Mouse (Mus musculus): ENCODE measurements around the gene Slc18b1. TPM values are rescaled to one million over a fixed set of nuclear protein-coding genes. Genes with fewer than 3 reads are reported as not detected.

Gene Slc18b1
- total RNA-seq, 2 experiments from 2014 or later, result 0.18 to 0.37 TPM

- no peak for ATAC-seq (ENCODE audit: poor library complexity, severe bottlenecking)
These were observed 7.9 kb downstream of the Slc18b1 start for GRCm38 (mm10) chr10:23804665-23805064.

GRCm38 (mm10) chr10:23806201-23806600 is 9.4 kb downstream of the Slc18b1 start:
- no peak for ATAC-seq (ENCODE audit: poor library complexity, severe bottlenecking)

DNA sequence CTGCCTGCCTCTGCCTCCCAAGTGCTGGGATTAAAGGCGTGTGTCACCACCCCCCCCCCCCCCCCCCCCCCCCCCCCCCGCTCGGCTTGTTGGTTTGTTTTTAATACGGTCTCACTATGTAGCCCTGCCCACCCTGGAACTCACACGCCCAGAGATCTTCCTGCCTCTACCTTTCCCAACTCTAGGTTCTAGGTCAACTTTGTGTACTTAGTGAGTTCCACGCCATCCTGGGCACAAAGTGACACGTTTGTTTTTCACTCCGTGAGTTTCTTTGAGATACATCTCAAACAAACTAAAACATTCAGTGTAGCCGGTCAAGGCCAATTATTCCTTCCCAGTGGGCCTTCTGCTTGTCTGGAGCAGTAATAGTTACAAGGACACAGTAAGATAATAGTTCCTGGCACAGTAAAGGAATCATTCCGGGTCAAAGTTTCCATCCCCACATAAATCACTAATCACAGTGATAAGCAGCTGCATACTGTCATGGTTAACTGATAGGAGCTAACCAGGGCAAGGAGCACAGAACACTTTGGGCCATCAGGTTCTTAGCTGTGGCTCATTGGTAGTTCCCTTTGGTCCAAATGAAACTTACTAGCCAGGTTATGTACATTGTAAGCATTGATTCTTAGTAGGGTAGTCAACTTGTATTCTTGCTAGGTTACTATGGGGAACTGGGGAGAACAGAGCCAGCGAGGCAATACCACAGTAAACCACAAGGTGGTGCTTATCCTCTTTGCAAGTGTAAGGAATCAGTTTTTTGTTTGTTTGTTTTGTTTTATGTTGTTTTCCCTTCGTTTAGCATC is 15.1 kb downstream of the Slc18b1 start:
- peak; percentile 84 for ATAC-seq (ENCODE audit: poor library complexity, severe bottlenecking)

DNA sequence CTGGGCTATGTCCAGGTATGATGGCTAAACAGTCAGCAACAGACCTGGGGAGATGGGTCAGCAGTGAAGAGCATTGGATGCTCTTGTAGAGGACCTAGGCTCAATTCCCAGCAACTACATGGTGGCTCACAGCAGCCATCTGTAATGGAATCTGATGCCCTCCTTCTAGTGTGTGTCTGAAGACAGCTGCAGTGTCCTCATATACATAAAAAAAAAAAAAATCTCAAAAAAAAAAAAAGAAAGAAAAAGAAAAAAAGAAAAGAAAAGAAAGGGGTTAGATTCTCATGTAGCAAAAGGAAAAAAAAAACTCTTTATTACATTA is 15.6 kb downstream of the Slc18b1 start:
- ATAC-seq (ENCODE audit: poor library complexity, severe bottlenecking), result peak; percentile 16; the same call in 1 of the 2 replicates

DNA sequence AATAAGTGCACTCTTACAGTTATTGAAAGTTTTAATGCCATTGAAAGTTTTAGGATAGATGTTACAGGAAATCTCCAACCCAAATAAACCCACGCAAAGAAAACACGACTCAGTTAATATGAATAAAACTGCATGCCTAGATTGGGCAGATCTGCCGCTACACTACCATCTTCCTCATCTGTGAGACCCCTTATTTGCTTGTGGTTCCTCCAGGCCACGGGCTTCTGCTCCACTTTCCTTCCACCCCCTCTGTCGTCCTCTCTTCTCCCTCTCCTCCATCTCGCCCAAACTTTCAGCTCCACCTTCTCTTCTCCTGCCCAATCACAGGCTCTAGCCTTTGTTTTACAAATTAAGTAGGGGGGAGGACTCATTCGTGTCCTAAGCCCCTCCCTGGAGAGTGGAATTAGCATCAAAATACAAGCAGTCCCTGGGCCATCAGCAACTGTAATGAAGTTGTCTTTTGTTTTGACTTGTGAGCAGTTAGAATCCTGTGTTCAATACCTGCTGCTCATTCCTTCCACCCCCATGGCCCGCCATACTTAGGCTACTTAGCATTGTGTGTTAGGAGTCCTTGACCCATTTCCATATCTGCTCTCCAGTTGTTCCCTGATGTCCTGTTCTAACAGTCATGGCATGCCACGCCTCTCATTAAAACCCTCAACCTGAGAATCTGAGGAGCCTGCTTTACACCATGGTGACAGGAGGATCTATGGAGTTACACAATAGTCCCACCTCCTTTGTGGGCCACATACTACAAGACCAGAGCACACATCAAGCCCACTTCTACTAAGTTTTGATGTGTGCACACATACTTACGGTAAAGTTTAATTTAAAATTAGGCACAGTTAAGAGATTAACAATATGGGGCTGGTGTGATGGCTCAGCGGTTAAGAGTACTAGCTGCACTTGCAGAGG is 16.3 kb downstream of the Slc18b1 start:
- no peak for ATAC-seq (ENCODE audit: poor library complexity, severe bottlenecking)

- ATAC-seq (ENCODE audit: poor library complexity, severe bottlenecking), result peak; percentile 79
These were observed 18.4 kb downstream of the Slc18b1 start for GRCm38 (mm10) chr10:23815168-23815567.

GRCm38 (mm10) chr10:23816241-23816640 is 19.5 kb downstream of the Slc18b1 start:
- no peak for ATAC-seq (ENCODE audit: poor library complexity, severe bottlenecking)

- no peak for ATAC-seq (ENCODE audit: poor library complexity, severe bottlenecking)
These were observed 29.7 kb downstream of the Slc18b1 start for GRCm38 (mm10) chr10:23826516-23826915.

DNA sequence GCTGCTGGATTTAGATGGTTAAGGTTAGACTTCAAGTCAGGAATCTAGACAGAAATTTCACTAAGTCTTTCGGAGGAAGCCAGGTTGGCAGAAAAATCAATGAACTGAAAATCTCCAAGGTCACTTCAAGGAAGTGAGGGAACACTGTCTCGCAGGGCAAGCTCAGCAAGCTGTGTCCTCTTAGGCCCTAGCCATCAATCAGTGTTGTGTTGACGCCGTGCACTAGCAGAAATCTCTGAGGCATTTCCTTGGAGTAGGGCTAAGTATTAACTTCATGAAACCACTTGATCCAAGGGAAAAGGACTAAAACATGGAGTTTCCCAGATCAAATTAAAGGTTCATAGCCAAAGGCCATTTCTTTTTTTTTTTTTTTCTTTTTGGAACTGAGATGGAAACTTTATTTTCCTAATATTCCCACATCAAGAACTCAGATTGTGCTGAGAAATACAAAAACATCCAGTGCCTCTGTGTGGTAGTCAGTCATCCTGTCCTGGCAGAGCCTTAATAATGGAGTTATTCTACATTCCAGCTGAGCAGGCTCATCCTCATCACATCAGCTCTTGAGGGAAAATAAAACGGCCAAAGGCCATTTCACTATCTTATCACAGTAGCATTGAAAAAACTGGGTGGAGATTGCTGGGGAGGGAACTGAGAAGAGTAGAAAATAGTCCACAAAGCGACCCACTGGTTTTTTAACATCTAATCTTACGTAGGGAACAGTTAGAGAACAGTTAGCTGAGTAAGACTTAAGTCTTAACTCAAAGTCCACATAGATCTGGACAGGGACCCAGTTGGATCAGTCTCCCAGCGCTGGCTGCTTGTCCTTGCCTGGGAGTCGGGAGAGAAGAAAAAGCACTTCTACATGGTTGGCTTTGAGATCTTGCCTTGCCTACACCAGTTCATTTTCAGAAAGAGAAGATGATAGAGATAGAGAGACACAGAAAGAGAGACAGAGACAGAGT is 39.5 kb downstream of the Slc18b1 start:
- ATAC-seq (ENCODE audit: poor library complexity, severe bottlenecking), result no peak

- ATAC-seq (ENCODE audit: poor library complexity, severe bottlenecking), result no peak
These were observed 40.3 kb downstream of the Slc18b1 start for GRCm38 (mm10) chr10:23837115-23837514.

DNA sequence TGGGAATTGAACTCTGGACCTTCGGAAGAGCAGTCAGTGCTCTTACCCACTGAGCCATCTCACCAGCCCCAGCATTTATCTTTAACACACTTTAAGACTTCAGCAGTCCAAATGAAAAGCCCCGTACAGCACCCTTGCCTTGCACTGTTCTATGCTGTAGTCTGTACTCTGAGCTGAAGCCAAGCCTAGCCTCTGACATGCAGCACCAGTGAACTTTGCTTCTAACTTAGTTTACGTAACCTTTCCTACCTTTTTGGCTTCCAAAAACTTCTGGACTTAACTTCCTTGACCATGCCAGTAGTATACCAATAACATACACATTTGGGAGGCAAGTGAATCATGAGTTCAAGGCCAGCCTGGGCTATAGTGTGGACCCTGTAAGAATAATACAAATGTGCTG is 42.1 kb downstream of the Slc18b1 start:
- ATAC-seq (ENCODE audit: poor library complexity, severe bottlenecking), result no peak

DNA sequence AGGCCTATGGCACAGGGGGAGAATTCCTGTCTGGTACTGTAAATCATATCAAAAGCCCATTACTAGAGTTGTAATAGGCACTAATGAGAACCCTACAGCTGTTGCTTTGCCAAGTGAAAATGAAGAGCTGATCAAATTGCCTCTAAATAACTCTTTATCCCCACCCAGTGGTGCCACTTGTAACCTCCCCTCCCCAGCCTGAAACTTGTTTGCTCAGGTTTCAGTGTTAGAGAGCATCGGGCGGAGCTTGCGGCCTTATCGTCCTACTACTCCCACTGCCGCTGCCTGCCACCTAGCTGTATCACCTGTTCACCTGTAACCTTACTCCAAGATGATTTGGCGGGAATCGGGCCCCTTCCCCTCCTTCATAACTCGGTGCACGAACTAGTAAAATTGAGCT is 42.6 kb downstream of the Slc18b1 start:
- ATAC-seq (ENCODE audit: poor library complexity, severe bottlenecking), result no peak

DNA sequence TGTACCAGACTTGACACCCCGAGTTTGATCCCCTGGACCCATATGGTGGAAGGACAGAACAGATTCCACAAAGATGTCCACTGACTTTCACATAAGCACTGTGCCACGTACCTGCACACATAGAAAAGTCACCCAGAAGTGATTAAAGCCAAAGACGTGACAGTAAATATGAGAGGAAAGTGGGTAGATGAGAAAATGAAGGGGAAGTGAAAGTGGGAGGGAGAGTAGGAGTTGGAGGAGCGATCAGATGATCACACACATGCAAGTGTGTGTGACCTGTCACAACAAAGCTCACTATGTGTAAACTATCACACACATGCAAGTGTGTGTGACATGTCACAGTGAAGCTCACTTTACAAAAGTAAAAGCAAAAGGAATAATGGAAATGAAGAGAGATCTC is 43.7 kb downstream of the Slc18b1 start:
- peak; percentile 85 for ATAC-seq (ENCODE audit: poor library complexity, severe bottlenecking)

- peak; percentile 98 for ATAC-seq (ENCODE audit: poor library complexity, severe bottlenecking)
These were observed 54.6 kb downstream of the Slc18b1 start, which contains the start of gene Vnn3 for GRCm38 (mm10) chr10:23851228-23851912. TSS of gene Vnn3 (plus strand) at chr10:23851462.

DNA sequence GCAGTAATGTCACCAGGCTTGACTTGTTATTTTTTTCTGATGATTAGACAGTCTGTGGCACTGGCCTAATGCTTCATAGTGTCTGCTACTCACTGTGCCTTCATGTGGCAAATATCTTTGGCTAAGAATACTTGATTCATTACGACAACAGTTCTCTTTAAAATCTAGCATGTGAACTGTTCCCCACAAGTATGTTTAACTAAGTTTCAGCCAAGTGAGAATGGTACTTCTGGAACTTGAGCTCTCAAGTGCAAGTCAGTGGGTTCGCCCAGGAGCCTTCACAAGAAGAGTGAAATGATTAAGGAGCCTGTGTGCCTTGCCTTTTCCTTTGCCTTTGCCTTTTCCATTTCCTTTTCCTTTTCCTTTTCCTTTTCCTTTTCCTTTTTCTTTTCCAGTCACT is 55.3 kb downstream of the Slc18b1 start:
- no peak for ATAC-seq (ENCODE audit: poor library complexity, severe bottlenecking)

DNA sequence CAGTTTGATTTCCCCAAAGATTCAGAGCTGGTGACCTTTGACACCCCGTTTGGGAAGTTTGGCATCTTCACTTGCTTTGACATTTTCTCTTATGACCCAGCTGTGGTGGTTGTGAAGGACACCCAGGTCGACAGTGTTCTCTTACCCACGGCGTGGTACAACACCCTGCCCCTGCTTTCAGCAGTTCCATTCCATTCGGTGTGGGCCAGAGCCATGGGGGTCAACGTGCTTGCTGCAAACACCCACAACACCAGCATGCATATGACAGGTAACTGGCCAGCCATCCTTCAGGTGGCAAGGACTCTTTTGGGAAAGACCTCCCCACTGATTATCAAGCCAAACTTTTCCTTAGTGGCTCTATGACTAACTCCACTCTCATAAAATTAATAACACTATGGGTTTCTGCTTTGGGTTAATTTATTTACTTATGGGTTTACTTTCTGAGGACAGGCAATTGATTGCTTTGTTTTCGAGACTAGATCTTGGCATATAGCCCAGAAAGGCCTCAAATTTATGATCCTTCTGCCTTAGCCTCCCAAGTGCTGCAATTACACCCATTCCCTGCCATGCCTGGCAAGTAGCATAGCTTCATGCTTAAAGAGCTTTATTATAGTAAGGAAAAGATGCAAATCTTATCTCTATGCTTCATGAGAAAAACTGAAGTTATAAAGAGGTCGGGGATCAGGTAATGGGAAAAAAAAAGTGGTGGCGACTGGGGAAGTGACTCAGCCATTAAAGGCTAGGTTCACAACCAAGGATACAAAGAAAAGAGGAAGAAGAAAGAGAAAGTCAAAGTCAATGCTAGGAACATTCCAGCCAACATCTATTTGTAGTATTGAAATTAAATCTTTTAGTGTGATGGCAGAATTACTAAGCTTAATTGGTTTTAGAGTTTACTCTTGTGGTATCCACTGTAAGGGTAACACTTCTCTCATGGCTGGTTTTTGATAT is 67.9 kb downstream of the Slc18b1 start:
- ATAC-seq (ENCODE audit: poor library complexity, severe bottlenecking), result peak; percentile 69

Data from megakaryocyte, adult 5-6 weeks (primary cell).